Mouse (Mus musculus): ENCODE results near the gene Gna13. TPM values are rescaled to one million over a fixed set of nuclear protein-coding genes. Genes with fewer than 3 reads are reported as not detected.

Gene Gna13
- total RNA-seq, 2 experiments from 2014 or later, result 57.0 to 60.3 TPM

GRCm38 (mm10) chr11:109348408-109348807 is 14.2 kb upstream of the Gna13 start:
- DNase-seq (ENCODE audit: low spot score in 2 of 2), result no peak

GRCm38 (mm10) chr11:109349652-109350316 is 12.8 kb upstream of the Gna13 start:
- DNase-seq (ENCODE audit: low spot score in 2 of 2), result no peak

GRCm38 (mm10) chr11:109350317-109350714 is 12.3 kb upstream of the Gna13 start:
- no peak for DNase-seq (ENCODE audit: low spot score in 2 of 2)

GRCm38 (mm10) chr11:109351489-109351888 is 11.1 kb upstream of the Gna13 start:
- DNase-seq (ENCODE audit: low spot score in 2 of 2), result no peak

GRCm38 (mm10) chr11:109353391-109354235 is 9.0 kb upstream of the Gna13 start:
- peak in 1 of 2 experiments; percentile 54 for DNase-seq (ENCODE audit: low spot score in 2 of 2)

DNA sequence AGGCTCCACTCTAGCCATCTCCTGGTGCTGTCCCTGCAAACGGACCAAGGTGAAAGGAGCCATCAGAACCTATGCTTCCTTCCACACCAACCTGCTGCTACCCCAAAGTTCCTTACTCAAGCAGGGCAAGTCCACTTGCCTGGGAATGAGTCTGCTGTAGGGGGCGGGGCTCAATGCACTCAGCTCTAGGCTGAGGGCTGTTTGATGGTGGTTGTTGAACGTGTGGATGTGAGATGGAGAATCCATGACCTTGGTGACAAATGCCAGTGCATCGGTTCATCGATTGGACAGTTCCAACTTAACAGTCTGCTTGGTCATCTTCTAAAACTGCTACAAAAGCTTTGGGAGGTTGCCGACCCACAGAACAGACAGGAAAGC is 8.4 kb upstream of the Gna13 start:
- DNase-seq (ENCODE audit: low spot score in 2 of 2), result no peak

DNA sequence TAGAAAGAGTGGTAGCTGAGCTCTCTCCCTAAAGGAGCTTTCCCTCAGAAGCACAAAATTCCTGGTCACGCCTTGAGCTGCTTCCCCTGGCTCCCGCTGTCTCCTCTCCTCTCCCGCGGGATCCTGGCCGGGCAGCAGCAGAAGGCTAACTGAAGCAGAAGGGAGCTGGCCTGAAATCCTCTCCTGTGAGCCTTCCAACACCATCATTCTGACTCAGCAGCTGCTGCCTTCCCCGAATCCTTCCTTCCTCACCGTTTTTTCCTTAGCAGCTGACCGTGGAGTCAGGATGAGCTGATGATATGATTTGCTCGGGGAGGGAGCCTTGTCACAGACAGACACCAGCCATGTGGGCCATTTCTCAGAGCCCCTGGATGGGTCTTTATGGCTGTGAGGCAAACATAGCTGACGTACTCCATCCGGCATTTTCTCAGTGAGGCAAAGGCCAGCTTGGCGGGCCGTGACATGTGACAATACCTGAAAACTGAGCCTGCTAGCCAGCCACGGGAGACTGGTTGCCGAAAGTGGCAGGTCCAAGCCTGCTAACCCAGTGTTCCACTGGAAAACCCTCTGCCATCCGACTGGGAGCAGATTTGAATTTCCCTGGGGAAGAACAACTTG is 6.8 kb upstream of the Gna13 start:
- DNase-seq (ENCODE audit: low spot score in 2 of 2), result no peak

- DNase-seq (ENCODE audit: low spot score in 2 of 2), result no peak
Measured at GRCm38 (mm10) chr11:109357171-109357570, 5.5 kb upstream of the Gna13 start.

DNA sequence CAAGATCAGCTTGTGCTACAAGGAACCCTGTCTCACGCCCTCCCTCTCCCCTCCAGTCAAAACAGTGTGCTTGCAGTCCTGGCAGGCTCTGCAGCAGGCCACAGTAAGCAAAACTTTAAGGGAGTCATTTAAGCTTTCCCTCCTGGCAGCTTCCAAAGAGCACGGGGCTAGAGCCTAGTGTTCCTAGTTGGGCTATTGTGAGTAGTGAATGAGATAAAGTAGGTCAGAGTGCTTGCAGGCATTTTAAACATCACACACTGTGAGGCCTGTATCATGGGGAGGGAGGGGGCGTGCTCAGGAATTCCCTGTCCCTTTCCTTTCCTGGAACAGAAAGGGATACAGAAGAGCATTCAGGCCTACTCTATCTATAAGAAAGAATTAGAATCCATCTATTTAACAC is 4.1 kb upstream of the Gna13 start:
- peak in 1 of 2 experiments; percentile 48 for DNase-seq (ENCODE audit: low spot score in 2 of 2)

GRCm38 (mm10) chr11:109359043-109359752 is 3.4 kb upstream of the Gna13 start:
- peak in 1 of 2 experiments; percentile 57 for DNase-seq (ENCODE audit: low spot score in 2 of 2)

DNA sequence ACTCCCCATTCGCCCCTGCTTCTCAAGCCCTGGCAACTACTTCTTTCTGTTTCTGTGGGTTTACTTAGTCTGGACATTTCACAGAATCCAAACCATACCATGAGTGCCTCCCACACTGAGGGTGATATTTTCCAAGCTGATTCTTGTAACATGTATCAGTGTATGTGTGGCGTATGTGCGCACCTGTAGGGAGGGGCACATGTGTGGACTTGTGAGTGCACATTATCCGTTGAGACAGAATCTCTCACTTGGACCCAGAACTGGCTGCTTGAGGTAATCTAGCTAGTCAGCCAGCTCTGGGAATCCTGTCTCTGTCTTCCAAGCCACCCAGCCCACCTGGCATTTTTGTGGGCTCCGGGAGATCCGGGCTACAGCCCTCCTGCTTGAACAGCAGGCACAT is 2.5 kb upstream of the Gna13 start:
- no peak for DNase-seq (ENCODE audit: low spot score in 2 of 2)

DNA sequence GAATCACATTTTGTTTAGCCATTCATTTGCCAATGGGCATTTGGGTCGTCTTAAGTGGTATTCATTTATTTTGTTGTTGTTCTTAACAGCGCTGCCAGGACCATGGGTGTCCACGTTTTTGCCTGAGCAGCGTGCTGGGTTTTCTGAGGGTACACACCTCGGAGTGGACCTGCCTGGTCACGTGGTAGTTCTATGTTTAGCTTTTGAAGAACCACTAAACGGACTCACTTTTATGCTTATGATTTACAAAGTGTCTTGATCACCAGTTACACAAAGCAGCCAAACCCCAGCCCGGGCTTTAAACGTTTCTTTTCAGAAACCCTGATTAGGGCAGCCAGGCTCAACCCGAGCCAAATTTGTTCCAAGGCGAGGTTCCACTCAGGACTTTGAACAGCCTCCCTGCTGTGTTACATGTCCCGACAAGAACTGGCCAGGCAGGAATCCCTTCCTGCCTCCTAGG is 2.0 kb upstream of the Gna13 start:
- peak in 1 of 2 experiments; percentile 65 for DNase-seq (ENCODE audit: low spot score in 2 of 2)

- DNase-seq (ENCODE audit: low spot score in 2 of 2), result no peak
Measured at GRCm38 (mm10) chr11:109361241-109361630, 1.4 kb upstream of the Gna13 start.

DNA sequence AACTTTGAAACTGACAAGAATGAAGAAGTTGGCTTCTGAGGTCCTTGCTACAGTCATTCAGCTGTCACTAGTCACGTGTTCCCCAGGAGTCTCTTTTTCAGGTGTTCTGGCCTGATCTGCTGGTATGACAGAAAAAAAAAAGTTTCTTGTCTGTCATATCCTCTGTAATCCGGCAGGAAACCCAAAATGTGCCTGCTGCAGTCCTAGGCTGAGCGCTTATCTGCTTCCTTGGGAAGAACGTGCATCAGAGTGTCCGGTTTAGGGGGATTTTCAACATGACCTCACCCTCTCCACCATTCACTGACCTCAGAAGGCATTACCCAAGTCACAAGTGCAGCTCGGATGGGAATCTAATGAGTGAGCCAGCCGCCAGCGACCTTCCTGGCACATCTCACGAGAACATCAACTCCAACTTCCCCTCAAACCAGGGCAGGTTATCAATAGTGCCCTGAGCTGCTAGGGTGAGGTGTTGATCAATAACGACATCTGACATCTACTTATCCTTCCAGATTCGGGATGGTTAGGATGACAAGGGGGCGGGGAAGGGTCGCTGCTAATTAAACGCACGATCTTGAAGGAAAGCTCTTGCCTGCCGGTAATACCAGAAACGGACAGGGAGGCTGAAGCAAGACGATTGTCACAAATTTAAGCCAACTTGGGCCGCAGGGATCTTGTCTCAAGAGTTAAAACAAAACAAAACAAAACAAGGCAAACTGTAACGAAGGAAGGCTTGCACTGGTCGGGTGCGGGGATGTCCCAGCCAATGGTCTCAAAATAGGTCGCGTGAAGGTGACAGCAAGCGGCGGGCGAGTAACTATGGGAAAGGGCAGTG is 784 bp upstream of the Gna13 start:
- no peak for DNase-seq (ENCODE audit: low spot score in 2 of 2)

- no peak for DNase-seq (ENCODE audit: low spot score in 2 of 2)
Measured at GRCm38 (mm10) chr11:109363191-109364133, 831 bp downstream of the Gna13 start.

GRCm38 (mm10) chr11:109364337-109364736 is 1.7 kb downstream of the Gna13 start:
- no peak for DNase-seq (ENCODE audit: low spot score in 2 of 2)

GRCm38 (mm10) chr11:109364881-109365280 is 2.2 kb downstream of the Gna13 start:
- DNase-seq (ENCODE audit: low spot score in 2 of 2), result no peak

- no peak for DNase-seq (ENCODE audit: low spot score in 2 of 2)
Measured at GRCm38 (mm10) chr11:109365818-109366217, 3.2 kb downstream of the Gna13 start.

All from layer of hippocampus, postnatal 14 days (tissue).